Comparison of ENCODE assay signal across 9 mouse cellular contexts in genomic region chr4:43058753-43059654, GRCm38 (mm10). TPM values are rescaled to one million over a fixed set of nuclear protein-coding genes. Genes with fewer than 3 reads are reported as not detected.
A peak's percentile ranks its signal among the peaks of the same experiment; 100 is the strongest.
DNase-seq lines count a peak whose midpoint lies in the region; ATAC-seq lines count a peak whose summit lies in the region.
"Had no signal": no experiment of that assay in that cellular context is flagged by ENCODE, and none has a peak within 500 bp of the region (broad histone marks: within the 10 kb centered on the region; RNA-seq: fewer than 3 reads in every experiment).

Gene Unc13b (plus strand): TSS chr4:43058953.

- H3K27ac ChIP-seq in hindbrain, embryonic 16.5 days (ENCODE audit: low read depth, low read length), result peak within 1 kb of the TSS; percentile 81

- under 1% methylated on average over 72 of the region's 90 CpGs for WGBS in hindbrain, embryonic 16.5 days

- H3K9me3 ChIP-seq in hindbrain, embryonic 16.5 days (ENCODE audit: control insufficient read depth, low read length), result no peaks in the 10 kb centered on the region; the same call in 1 of the 2 replicates
- no peaks in the 10 kb centered on the region for H3K9me3 ChIP-seq in megakaryocyte, embryonic 14.5 days

- peak within 1 kb of the TSS; percentile 74 for H3K4me2 ChIP-seq in hindbrain, embryonic 16.5 days (ENCODE audit: low read length)

- H3K27me3 ChIP-seq in hindbrain, embryonic 16.5 days (replicated peaks; ENCODE audit: control insufficient read depth, insufficient read depth, low read length), result no peaks in the 10 kb centered on the region
- peaks cover 57% of the 10 kb centered on the region for H3K27me3 ChIP-seq in megakaryocyte, embryonic 14.5 days (replicated peaks)

- peak; percentile 98 for ATAC-seq in hindbrain, embryonic 16.5 days

- no peaks in the 10 kb centered on the region; the same call in 1 of the 2 replicates for H3K4me1 ChIP-seq in hindbrain, embryonic 16.5 days (ENCODE audit: control insufficient read depth, insufficient read depth, low read depth, low read length)
- peaks cover 13% of the 10 kb centered on the region for H3K4me1 ChIP-seq in megakaryocyte, embryonic 14.5 days

- no peaks in the 10 kb centered on the region for H3K36me3 ChIP-seq in hindbrain, embryonic 16.5 days (ENCODE audit: control insufficient read depth, insufficient read depth, low read length)
- no peaks in the 10 kb centered on the region for H3K36me3 ChIP-seq in megakaryocyte, embryonic 14.5 days (replicated peaks; ENCODE audit: low read length)

- peak within 1 kb of the TSS; percentile 77 for H3K4me3 ChIP-seq in hindbrain, embryonic 16.5 days (ENCODE audit: low read length)
- peak within 1 kb of the TSS; percentile 92 for H3K4me3 ChIP-seq in megakaryocyte, embryonic 14.5 days (replicated peaks)
- H3K4me3 ChIP-seq: myocyte had no signal

- peak; percentile 98 for DNase-seq in adrenal gland, adult 2 months
- peak; percentile 91 for DNase-seq in embryo, embryonic 10 days (ENCODE audit: low spot score)
- DNase-seq in gastrocnemius, adult 8-10 months (ENCODE audit: low spot score in 2 of 2), result peak; percentile 50 to 71
- peak; percentile 57 to 80 for DNase-seq in left cerebral cortex, adult 8-10 months (ENCODE audit: low spot score in 2 of 2)
- DNase-seq in right cerebral cortex, postnatal 10 days (ENCODE audit: low spot score in 2 of 2), result peak; percentile 96
- DNase-seq in urinary bladder, postnatal 14 days (ENCODE audit: low spot score), result peak; percentile 94

- H3K9ac ChIP-seq in hindbrain, embryonic 16.5 days (ENCODE audit: low read depth, low read length), result peak within 1 kb of the TSS; percentile 67

RNA-seq across cellular contexts. Expression of gene Unc13b, which starts in this region (rescaled TPM):
- 10 to 100 TPM; 10.6 to 11.1 TPM for total RNA-seq in adrenal gland, adult 2 months (2021)
- 6.0 and 8.6 TPM in 2 replicates for polyA plus RNA-seq in adrenal gland, adult 2 months (2012; rRNA removed)
- 1 to 10 TPM; 1.2 to 2.8 (median 1.5) TPM for total RNA-seq in gastrocnemius, adult 8-10 months (2022)
- 13.0 and 16.5 TPM in 2 replicates for polyA plus RNA-seq in hindbrain, embryonic 16.5 days (2015; fragmentation: Nextera tagmentation; extraction: Ambion mirVana)
- 10 to 100 TPM; 43.9 to 50.8 (median 48.2) TPM for total RNA-seq in left cerebral cortex, adult 8-10 months (2022)
- 0.14 and 0.54 TPM in 2 replicates for polyA plus RNA-seq in megakaryocyte, embryonic 14.5 days (2012; ENCODE audit: insufficient read depth, low replicate concordance)

Comparison
In these comparisons a context has a peak if more than half of its experiments do, and no peak if none do; other contexts are left out.
1. Peak in every context shown above with its lines: DNase-seq, ATAC-seq, H3K4me3 ChIP-seq and H3K27ac ChIP-seq.